Mouse (Mus musculus) midbrain, embryonic 16.5 days (tissue): ENCODE results near the gene Fscn1. TPM values are rescaled to one million over a fixed set of nuclear protein-coding genes. Genes with fewer than 3 reads are reported as not detected.
A peak's percentile ranks its signal among the peaks of the same experiment; 100 is the strongest.

Source experiments
- ATAC-seq: fragments of 200-750 bp; cut with Nextera tagmentation; 2 replicates; pipeline ENCODE4 v1.8.0; 2017; ENCODE audit warnings: moderate TSS enrichment
- H3K27ac ChIP-seq: fragments of 300-500 bp; sonication (generic); 2 replicates; pipeline ENCODE4 v1.5.1; 2014; ENCODE audit warnings: mild to moderate bottlenecking, low read length, mixed read lengths
- H3K27me3 ChIP-seq: fragments of 300-500 bp; sonication (generic); 2 replicates; pipeline ENCODE4 v1.6.1; 2014; ENCODE audit warnings: low read depth, low read length, mixed read lengths; ENCODE audit not compliant: control insufficient read depth, insufficient read depth
- H3K36me3 ChIP-seq: fragments of 300-500 bp; sonication (generic); 2 replicates; pipeline ENCODE4 v1.6.1; 2014; ENCODE audit warnings: mild to moderate bottlenecking, low read length, moderate library complexity, mixed read lengths; ENCODE audit not compliant: control insufficient read depth, insufficient read depth
- H3K4me1 ChIP-seq: fragments of 300-500 bp; sonication (generic); 2 replicates; pipeline ENCODE4 v1.6.1; 2014; ENCODE audit warnings: mild to moderate bottlenecking, low read length, mixed read lengths; ENCODE audit not compliant: control insufficient read depth, insufficient read depth
- H3K4me2 ChIP-seq: fragments of 300-500 bp; sonication (generic); 2 replicates; pipeline ENCODE4 v1.6.1; 2014; ENCODE audit warnings: mild to moderate bottlenecking, low read length, mixed read lengths
- H3K4me3 ChIP-seq: fragments of 300-500 bp; sonication (generic); 2 replicates; pipeline ENCODE4 v1.5.1; 2014; ENCODE audit warnings: low read depth, mild to moderate bottlenecking, low read length, moderate library complexity, mixed read lengths
- H3K9ac ChIP-seq: fragments of 300-500 bp; sonication (generic); 2 replicates; pipeline ENCODE4 v1.6.1; 2014; ENCODE audit warnings: low read depth, low read length, mixed read lengths
- H3K9me3 ChIP-seq: fragments of 300-500 bp; sonication (generic); replicated peaks from 2 replicates; pipeline ENCODE4 v1.6.1; 2014; ENCODE audit warnings: mild to moderate bottlenecking, low read length, mixed read lengths; ENCODE audit not compliant: control insufficient read depth, poor library complexity, severe bottlenecking
- WGBS: fragments of 180-500 bp; shearing (Covaris S2); extraction: QIAGEN DNeasy Blood & Tissue Kit; methylation state at CpG from one replicate; pipeline ENCODE4 v1.1.7; 2014; 5-methylcytosine and 5-hydroxymethylcytosine counted together
- polyA plus RNA-seq: library from polyadenylated mRNA; unstranded; fragments of >200 nt; fragmentation: Nextera tagmentation; extraction: Ambion mirVana; gene quantifications from 2 replicates; pipeline ENCODE4 v1.2.1, GENCODE M21; 2015

Gene Fscn1
- 493 and 557 TPM in 2 replicates for polyA plus RNA-seq

GRCm38 (mm10) chr5:142959576-142960556 is at the start of gene Fscn1:
Gene Fscn1, plus strand, starts transcription at chr5:142960343.
- H3K4me1 ChIP-seq = peaks cover 13% of the 10 kb centered on the region
- peak within 1 kb of the TSS; percentile 97 for H3K27ac ChIP-seq
- no peaks in the 10 kb centered on the region for H3K36me3 ChIP-seq
- H3K9me3 ChIP-seq = no peaks in the 10 kb centered on the region
- ATAC-seq = peak; percentile 76
- no peaks in the 10 kb centered on the region for H3K27me3 ChIP-seq
- H3K9ac ChIP-seq = peak within 1 kb of the TSS; percentile 100
- 8% methylated on average over 43 of the region's 44 CpGs for WGBS
- peak within 1 kb of the TSS; percentile 79 for H3K4me3 ChIP-seq
- H3K4me2 ChIP-seq = peak within 1 kb of the TSS; percentile 88

- 95% methylated on average over 2 of the region's 2 CpGs for WGBS
- H3K27me3 ChIP-seq = no peaks in the 10 kb centered on the region
- H3K36me3 ChIP-seq = no peaks in the 10 kb centered on the region
- H3K9me3 ChIP-seq = no peaks in the 10 kb centered on the region
- peaks cover 13% of the 10 kb centered on the region for H3K4me1 ChIP-seq
- H3K9ac ChIP-seq = no peak overlapping the region
- no peak overlapping the region for H3K4me3 ChIP-seq
- H3K27ac ChIP-seq = no peak overlapping the region
- no peak for ATAC-seq
- H3K4me2 ChIP-seq = no peak overlapping the region
Measured at GRCm38 (mm10) chr5:142911629-142912028, 48.5 kb upstream of the Fscn1 start.

- Histone ChIP-seq H3K4me3 (no peak overlapping the region), H3K27ac (no peak overlapping the region), H3K27me3 (no peaks in the 10 kb centered on the region), H3K36me3 (no peaks in the 10 kb centered on the region), H3K4me2 (no peak overlapping the region), H3K4me1 (peaks cover 9% of the 10 kb centered on the region), H3K9ac (no peak overlapping the region), H3K9me3 (no peaks in the 10 kb centered on the region)
- 87% methylated on average over 3 of the region's 3 CpGs for WGBS
- no peak for ATAC-seq
Measured at GRCm38 (mm10) chr5:142912320-142912719, 47.8 kb upstream of the Fscn1 start.

GRCm38 (mm10) chr5:142912739-142913138 is 47.4 kb upstream of the Fscn1 start:
- no peak for ATAC-seq

GRCm38 (mm10) chr5:142915231-142915630 is 44.9 kb upstream of the Fscn1 start:
- H3K27me3 ChIP-seq = no peaks in the 10 kb centered on the region
- H3K27ac ChIP-seq = no peak overlapping the region
- no peaks in the 10 kb centered on the region for H3K36me3 ChIP-seq
- ATAC-seq = no peak
- H3K4me2 ChIP-seq = no peak overlapping the region
- H3K9ac ChIP-seq = no peak overlapping the region
- H3K4me1 ChIP-seq = no peaks in the 10 kb centered on the region
- no peaks in the 10 kb centered on the region for H3K9me3 ChIP-seq
- 95% methylated on average over 11 of the region's 11 CpGs for WGBS
- H3K4me3 ChIP-seq = no peak overlapping the region

More at GRCm38 (mm10) chr5:142912739-142913138, 47.4 kb upstream of the Fscn1 start:
- Histone ChIP-seq H3K4me2 (no peak overlapping the region), H3K4me1 (peaks cover 5% of the 10 kb centered on the region), H3K27ac (no peak overlapping the region), H3K36me3 (no peaks in the 10 kb centered on the region), H3K4me3 (no peak overlapping the region), H3K27me3 (no peaks in the 10 kb centered on the region), H3K9ac (no peak overlapping the region), H3K9me3 (no peaks in the 10 kb centered on the region)
- 87% methylated on average over 4 of the region's 4 CpGs for WGBS

GRCm38 (mm10) chr5:142916593-142916992 is 43.5 kb upstream of the Fscn1 start:
- Histone ChIP-seq H3K4me3 (no peak overlapping the region), H3K27me3 (no peaks in the 10 kb centered on the region), H3K4me1 (no peaks in the 10 kb centered on the region), H3K9me3 (no peaks in the 10 kb centered on the region), H3K27ac (no peak overlapping the region), H3K9ac (no peak overlapping the region), H3K4me2 (no peak overlapping the region), H3K36me3 (no peaks in the 10 kb centered on the region)
- 87% methylated on average over 7 of the region's 7 CpGs for WGBS
- no peak for ATAC-seq

GRCm38 (mm10) chr5:142917402-142917801 is 42.7 kb upstream of the Fscn1 start:
- Histone ChIP-seq H3K27ac (no peak overlapping the region), H3K4me3 (no peak overlapping the region), H3K27me3 (no peaks in the 10 kb centered on the region), H3K4me2 (no peak overlapping the region), H3K9ac (no peak overlapping the region), H3K36me3 (no peaks in the 10 kb centered on the region), H3K4me1 (no peaks in the 10 kb centered on the region), H3K9me3 (no peaks in the 10 kb centered on the region)
- ATAC-seq = no peak
- WGBS = 92% methylated on average over 8 of the region's 8 CpGs

- WGBS = 71% methylated on average over 8 of the region's 8 CpGs
Measured at GRCm38 (mm10) chr5:142920311-142921073, 39.7 kb upstream of the Fscn1 start.

GRCm38 (mm10) chr5:142921074-142921459 is 39.1 kb upstream of the Fscn1 start:
- no peak for ATAC-seq
- H3K9ac ChIP-seq = no peak overlapping the region
- H3K27me3 ChIP-seq = no peaks in the 10 kb centered on the region
- no peak overlapping the region for H3K4me3 ChIP-seq
- no peak overlapping the region for H3K4me2 ChIP-seq
- H3K36me3 ChIP-seq = no peaks in the 10 kb centered on the region
- H3K4me1 ChIP-seq = no peaks in the 10 kb centered on the region
- H3K9me3 ChIP-seq = no peaks in the 10 kb centered on the region
- 79% methylated on average over 6 of the region's 6 CpGs for WGBS
- H3K27ac ChIP-seq = no peak overlapping the region

More at GRCm38 (mm10) chr5:142920311-142921073, 39.7 kb upstream of the Fscn1 start:
- H3K4me3 ChIP-seq = no peak overlapping the region
- H3K9me3 ChIP-seq = no peaks in the 10 kb centered on the region
- no peak overlapping the region for H3K27ac ChIP-seq
- no peaks in the 10 kb centered on the region for H3K27me3 ChIP-seq
- no peaks in the 10 kb centered on the region for H3K36me3 ChIP-seq
- ATAC-seq = no peak
- H3K4me2 ChIP-seq = no peak overlapping the region
- no peaks in the 10 kb centered on the region for H3K4me1 ChIP-seq
- no peak overlapping the region for H3K9ac ChIP-seq
